Mouse (Mus musculus) kidney, postnatal 36 days (tissue): ENCODE data around the gene Inpp5k.

Experiments
- DNase-seq, 2 experiments: peaks; one replicate each; pipeline ENCODE4 v3.0.0; 2021 to 2022; ENCODE audit warnings: mixed read lengths in 2 of 2

Gene Inpp5k

GRCm38 (mm10) chr11:75655621-75656545 is 25.1 kb downstream of the Inpp5k start:
- DNase-seq, result peak; percentile 86 to 87

DNA sequence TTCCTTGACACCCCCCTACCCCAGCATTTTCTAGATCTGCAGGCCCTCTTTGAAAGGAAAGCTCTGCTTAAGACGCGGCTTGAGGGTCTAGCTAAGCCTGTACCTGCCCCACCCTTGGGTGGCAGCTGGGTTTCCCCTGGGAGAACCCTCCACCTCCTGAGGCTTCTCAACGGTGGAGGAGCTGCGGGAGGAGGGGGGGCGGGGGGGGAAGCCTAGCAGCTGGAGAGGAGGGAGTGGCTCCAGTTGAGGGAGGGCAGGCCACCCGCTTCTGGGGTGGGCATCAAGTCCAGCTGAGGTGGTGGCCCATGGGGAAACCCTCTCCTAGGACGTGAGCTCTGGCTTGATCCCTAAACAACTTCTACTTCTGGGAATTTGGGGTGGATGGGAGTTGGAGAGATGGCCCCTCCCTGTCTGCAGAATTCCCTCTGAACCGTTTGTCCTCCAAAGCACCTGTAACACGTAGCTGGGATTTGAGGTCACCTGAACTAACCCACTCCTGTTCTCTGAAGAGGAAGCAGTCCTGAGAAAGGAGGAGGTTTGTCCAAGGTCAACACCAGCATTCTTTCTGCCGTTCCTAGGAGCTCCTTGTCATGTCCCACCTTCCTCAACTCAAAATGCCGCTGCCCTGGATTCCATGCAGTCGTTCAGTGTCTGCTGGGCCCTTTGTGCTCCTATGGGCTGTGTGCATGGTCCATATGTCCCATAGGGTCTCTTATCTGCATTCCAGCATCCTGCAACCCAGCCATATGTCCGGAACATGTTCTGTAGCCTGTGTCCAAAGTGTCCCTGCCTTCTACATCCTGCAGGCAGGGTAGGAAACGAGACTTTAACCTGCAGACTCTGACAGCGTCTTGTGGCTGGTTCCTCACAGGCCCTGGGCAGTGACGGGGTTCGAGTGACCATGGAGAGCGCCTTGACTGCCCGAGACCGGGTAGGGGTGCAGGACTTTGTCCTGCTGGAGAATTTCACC is 26.1 kb downstream of the Inpp5k start:
- DNase-seq, result no peak

- DNase-seq, result no peak
These were observed 27.1 kb downstream of the Inpp5k start for GRCm38 (mm10) chr11:75657841-75658240.

DNA sequence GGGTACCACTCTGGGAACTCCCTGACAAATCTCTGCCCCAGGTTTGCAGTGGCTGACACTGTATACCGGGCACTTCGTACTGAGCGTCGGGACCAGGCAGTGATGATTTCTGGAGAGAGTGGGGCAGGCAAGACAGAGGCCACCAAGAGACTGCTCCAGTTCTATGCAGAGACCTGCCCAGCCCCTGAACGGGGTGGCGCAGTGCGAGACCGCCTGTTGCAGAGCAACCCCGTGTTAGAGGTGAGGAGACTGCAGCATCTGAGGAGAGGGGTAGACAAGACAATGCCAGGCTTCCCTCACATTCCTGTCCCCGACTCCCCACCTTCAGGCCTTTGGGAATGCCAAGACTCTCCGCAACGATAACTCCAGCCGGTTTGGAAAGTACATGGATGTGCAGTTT is 27.5 kb downstream of the Inpp5k start:
- DNase-seq, result no peak

DNA sequence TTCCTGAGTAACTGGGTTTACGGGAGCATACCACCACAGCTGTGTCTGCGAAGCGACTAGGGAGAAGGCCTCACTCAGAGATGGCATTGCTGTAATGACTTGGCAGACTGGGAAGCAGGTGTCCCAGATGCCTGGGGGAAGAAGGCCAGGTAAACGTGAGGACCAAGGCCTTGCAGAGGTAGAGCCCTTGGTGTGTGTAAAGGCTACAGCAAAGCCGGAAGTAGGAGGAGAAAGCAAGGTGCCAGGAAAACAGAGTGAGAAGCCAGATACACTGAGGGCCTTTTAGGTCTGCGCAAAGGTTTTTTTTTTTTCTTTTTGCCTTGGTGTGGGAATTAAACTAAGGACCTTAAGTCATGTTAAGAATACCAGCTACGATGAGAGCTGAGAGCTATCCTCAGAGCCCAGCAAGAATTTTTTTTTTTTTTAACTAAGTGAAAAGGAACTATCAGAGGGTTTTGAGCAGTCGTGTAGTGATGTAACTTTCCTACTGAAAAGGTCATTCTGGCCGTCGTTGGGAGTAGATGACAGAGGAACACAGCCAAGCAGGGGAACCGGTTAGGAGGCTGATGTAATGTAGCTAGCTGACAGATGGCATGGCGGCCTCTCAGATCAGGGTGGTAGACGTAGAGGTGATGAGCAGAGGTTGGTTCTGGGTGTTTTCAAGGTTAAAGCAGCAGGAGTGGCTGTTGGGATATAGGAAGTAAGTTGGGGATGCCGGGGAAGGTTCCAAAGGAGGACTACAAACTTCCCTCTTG is 28.4 kb downstream of the Inpp5k start:
- no peak for DNase-seq

- no peak for DNase-seq
These were observed 29.3 kb downstream of the Inpp5k start for GRCm38 (mm10) chr11:75660081-75660590.

- DNase-seq, result no peak
These were observed 30.4 kb downstream of the Inpp5k start for GRCm38 (mm10) chr11:75660941-75661800.

GRCm38 (mm10) chr11:75662131-75662530 is 31.3 kb downstream of the Inpp5k start:
- no peak for DNase-seq

DNA sequence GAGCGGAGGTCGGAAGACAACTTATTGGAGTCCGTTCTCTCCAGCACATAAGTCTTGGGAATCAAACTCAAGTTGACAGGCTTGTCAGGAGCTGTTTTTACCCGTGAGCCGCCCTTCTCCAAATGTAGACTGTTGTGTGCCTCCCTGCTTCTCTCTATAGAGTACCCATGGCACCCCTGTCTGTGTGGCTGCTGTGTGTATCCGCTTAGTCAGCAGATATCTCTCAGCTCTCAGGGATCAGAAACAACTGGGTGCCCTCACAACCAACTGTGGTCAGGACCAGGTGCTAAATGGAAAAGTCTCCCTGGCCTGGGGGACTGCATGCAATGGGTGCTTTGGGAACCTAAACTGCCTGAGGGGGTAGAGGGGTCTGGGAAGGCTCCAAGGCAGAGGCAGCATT is 35.5 kb downstream of the Inpp5k start:
- no peak for DNase-seq

DNA sequence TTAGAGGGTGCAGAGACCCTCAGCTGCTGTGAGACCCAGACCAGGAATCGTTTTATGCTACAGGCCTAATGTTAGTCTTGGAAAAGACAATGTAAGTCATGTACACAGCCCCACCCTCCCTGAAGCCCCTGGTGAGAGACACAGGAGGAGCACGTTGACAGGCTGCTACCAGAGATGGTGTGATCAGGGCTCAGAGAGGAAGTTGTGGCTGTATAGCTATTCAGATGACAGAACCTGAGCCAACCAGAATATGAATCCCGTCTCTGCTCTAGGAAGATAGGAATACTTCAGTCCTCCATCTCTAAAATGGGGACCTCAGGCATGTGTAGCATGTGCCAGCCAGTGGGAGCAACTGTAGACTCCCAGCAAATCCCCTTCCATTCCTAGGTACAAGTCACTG is 37.8 kb downstream of the Inpp5k start:
- no peak for DNase-seq

- DNase-seq, result no peak
These were observed 38.5 kb downstream of the Inpp5k start for GRCm38 (mm10) chr11:75669176-75669852.

DNA sequence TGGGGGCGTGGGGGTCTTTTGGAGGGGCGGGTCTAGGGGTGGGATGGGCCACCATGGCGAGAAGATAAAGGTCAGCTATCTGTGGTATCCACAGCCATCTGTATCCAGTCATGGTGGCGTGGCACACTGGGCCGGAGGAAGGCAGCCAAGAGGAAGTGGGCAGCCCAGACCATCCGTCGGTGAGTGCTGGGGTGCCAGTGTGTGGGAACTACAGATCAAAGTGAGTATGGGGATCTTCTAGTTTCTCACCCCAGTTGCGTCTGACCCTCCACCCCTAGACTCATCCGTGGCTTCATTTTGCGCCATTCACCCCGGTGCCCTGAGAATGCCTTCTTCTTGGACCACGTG is 39.0 kb downstream of the Inpp5k start:
- no peak for DNase-seq

- no peak for DNase-seq
These were observed 40.8 kb downstream of the Inpp5k start for GRCm38 (mm10) chr11:75671426-75672180.

- no peak for DNase-seq
These were observed 42.6 kb downstream of the Inpp5k start for GRCm38 (mm10) chr11:75673411-75673810.

DNA sequence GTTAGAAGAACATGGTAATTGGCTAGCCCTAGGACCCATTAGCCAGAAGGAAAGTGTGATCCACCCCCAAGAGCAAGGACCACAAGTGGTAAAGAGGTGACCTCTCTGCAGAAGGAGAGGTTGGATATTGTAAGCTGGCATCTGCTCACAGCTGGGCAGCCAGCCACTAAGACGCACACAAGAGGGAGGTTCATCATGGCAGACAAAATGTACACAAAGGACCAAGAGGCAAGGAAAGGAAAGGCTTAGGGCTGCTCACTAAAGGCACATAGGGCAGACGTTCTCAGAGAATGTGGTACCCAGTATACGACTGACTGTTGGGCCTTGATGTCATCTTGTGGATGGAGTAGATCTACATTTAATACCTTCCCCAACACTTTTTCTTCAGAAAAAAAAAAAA is 44.1 kb downstream of the Inpp5k start:
- no peak for DNase-seq

- no peak for DNase-seq
These were observed 47.3 kb downstream of the Inpp5k start for GRCm38 (mm10) chr11:75677881-75678746.

DNA sequence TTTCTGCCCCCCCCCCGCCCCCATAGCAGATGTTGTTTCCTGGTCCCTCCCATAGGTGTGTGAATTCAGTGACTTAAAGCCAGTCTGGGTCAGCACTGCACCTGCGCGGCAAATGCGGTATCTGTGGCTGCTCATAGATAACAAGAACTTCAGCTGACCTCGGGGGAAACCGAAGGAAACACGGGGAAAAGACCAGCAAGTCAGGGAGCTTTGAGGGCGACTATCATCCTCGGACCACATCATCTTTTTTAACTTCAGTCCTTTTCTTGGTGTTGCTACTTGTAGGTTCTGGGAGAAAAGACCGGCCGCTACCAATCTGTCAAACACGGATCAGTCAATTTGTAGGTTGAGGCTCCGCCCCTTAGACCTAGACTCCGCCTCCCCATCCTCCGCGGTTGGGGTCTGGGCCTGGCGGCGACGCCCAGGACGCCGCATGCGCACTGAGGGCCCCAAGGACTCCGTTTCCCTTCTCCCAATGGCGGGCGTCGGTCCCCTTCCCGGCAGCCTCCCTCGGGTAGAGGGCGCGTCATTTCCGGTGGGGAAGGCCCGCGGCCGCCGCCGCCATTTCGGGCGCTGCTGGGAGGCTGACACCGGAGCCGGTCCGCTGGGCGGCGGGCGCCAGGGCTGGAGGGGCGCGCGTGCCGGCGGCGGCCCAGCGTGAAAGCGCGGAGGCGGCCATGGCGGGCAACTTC is 48.1 kb downstream of the Inpp5k start, which contains the start of gene Crk:
TSS of gene Crk (plus strand) at position 513 of the 692 bp plus-strand sequence.
- DNase-seq, result peak; percentile 98 to 99

DNA sequence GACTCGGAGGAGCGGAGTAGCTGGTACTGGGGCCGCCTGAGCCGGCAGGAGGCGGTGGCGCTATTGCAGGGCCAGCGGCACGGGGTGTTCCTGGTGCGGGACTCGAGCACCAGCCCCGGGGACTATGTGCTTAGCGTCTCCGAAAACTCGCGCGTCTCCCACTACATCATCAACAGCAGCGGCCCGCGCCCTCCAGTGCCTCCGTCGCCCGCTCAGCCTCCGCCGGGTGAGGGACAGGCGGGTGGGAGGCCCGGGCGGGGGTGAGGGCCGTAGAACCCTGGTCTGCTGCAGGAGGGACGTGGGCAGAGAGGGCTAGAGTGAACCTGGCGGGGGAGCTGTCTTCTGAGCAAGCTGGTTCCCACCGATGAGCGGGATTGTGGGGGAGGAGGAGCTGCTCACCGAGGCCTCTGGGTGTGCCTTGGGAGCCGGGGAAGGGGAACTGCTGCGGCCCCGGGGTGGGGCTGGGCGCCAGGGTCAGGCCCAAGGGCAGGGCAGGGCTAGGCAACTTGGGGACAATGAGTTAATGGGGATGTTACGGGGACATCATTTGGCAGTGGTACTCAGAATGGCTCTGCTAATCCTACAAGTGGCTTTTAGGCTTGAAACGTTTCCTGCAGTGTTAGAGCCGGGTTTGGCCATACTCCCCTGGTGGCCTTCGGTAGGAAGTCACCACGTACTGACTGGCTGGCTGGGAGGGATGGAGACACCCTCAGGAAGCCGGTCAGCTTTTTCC is 48.8 kb downstream of the Inpp5k start:
- DNase-seq, result peak; percentile 70 to 71
